ENCODE assay signal across 24 mouse cellular contexts in genomic region chr1:171240911-171241310, GRCm38 (mm10). TPM values are rescaled to one million over a fixed set of nuclear protein-coding genes. Genes with fewer than 3 reads are reported as not detected.
A peak's percentile ranks its signal among the peaks of the same experiment; 100 is the strongest.
DNase-seq lines count a peak whose midpoint lies in the region; ATAC-seq and TF ChIP-seq lines count a peak whose summit lies in the region.
"Had no signal": no experiment of that assay in that cellular context is flagged by ENCODE, and none has a peak within 500 bp of the region (broad histone marks: within the 10 kb centered on the region; RNA-seq: fewer than 3 reads in every experiment).

No protein-coding gene starts in this region.

- no peaks in the 10 kb centered on the region for H3K9me3 ChIP-seq in intestine, postnatal 0 days (ENCODE audit: control insufficient read depth)
- no peaks in the 10 kb centered on the region for H3K9me3 ChIP-seq in intestine, embryonic 15.5 days
- H3K9me3 ChIP-seq in liver, postnatal 0 days (ENCODE audit: low read length), result no peaks in the 10 kb centered on the region
- no peaks in the 10 kb centered on the region for H3K9me3 ChIP-seq in stomach, postnatal 0 days (ENCODE audit: control insufficient read depth, low read length)
- H3K9me3 ChIP-seq: forebrain, embryonic 15.5 days; heart, embryonic 10.5 days; hindbrain, embryonic 12.5 days had no signal

- 88% methylated on average over 10 of the region's 10 CpGs for WGBS in intestine, postnatal 0 days
- WGBS in intestine, embryonic 15.5 days, result 90% methylated on average over 10 of the region's 10 CpGs
- WGBS in liver, postnatal 0 days (ENCODE audit: insufficient replicate concordance), result 85% methylated on average over 10 of the region's 10 CpGs
- WGBS in stomach, postnatal 0 days, result 88% methylated on average over 10 of the region's 10 CpGs

- H3K4me1 ChIP-seq in intestine, postnatal 0 days (replicated peaks; ENCODE audit: control insufficient read depth, insufficient read depth, low read length), result 0 out of 2 replicates have a peak, but pooled peaks cover 5% of the 10 kb centered on the region
- H3K4me1 ChIP-seq in intestine, embryonic 15.5 days (replicated peaks), result peaks cover 3% of the 10 kb centered on the region
- H3K4me1 ChIP-seq in liver, postnatal 0 days (ENCODE audit: insufficient read depth), result peaks cover 6% of the 10 kb centered on the region
- no peaks in the 10 kb centered on the region for H3K4me1 ChIP-seq in stomach, postnatal 0 days (replicated peaks; ENCODE audit: control insufficient read depth, insufficient read depth)

- DNase-seq in adrenal gland, postnatal 36 days, result peak; percentile 46 to 64
- no peak for DNase-seq in adrenal gland, adult 18-20 months (ENCODE audit: low spot score in 2 of 2)
- no peak for DNase-seq in liver, postnatal 0 days
- no peak for DNase-seq in liver
- no peak for DNase-seq in stomach, postnatal 0 days (ENCODE audit: low spot score)
- DNase-seq: cerebellum, adult 8-10 months; cerebellum, postnatal 25 days; heart, postnatal 36 days; kidney, postnatal 10 days; layer of hippocampus, adult 9-11 months; lung, adult 18-20 months; lung, postnatal 14 days; midbrain, embryonic 14.5 days; thymus, adult 18-20 months; thymus, postnatal 25 days had no signal

- no peak for ATAC-seq in intestine, postnatal 0 days
- no peak for ATAC-seq in intestine, embryonic 15.5 days
- ATAC-seq in liver, postnatal 0 days, result no peak
- ATAC-seq in stomach, postnatal 0 days (ENCODE audit: low FRiP score, low TSS enrichment), result no peak
- ATAC-seq: CD4-positive, CD25-positive, alpha-beta regulatory T cell, adult 4 months; forebrain, embryonic 15.5 days; hindbrain, postnatal 0 days; intestine, embryonic 16.5 days had no signal

- no peak for TF ChIP-seq CTCF in intestine, postnatal 0 days (IDR thresholded peaks at IDR 0.05; ENCODE audit: low read depth)
- TF ChIP-seq CTCF in liver, postnatal 0 days (IDR thresholded peaks at IDR 0.05; ENCODE audit: low read depth), result no peak
- no peak for TF ChIP-seq CTCF in stomach, postnatal 0 days (IDR thresholded peaks at IDR 0.05; ENCODE audit: low read depth)

- no peak overlapping the region for H3K4me3 ChIP-seq in intestine, postnatal 0 days (ENCODE audit: low read depth, low read length)
- no peak overlapping the region for H3K4me3 ChIP-seq in intestine, embryonic 15.5 days (replicated peaks)
- H3K4me3 ChIP-seq in liver, postnatal 0 days (ENCODE audit: low read depth, low read length), result no peak overlapping the region
- H3K4me3 ChIP-seq in stomach, postnatal 0 days (ENCODE audit: low read depth, low read length), result no peak overlapping the region
- H3K4me3 ChIP-seq: forebrain, embryonic 15.5 days; heart, embryonic 10.5 days; hindbrain, embryonic 12.5 days had no signal

- H3K36me3 ChIP-seq in intestine, postnatal 0 days (ENCODE audit: control insufficient read depth, insufficient read depth), result peaks cover 72% of the 10 kb centered on the region
- H3K36me3 ChIP-seq in intestine, embryonic 15.5 days, result peaks cover 47% of the 10 kb centered on the region
- peaks cover 64% of the 10 kb centered on the region for H3K36me3 ChIP-seq in liver, postnatal 0 days (replicated peaks; ENCODE audit: insufficient read depth, low read length)
- H3K36me3 ChIP-seq in stomach, postnatal 0 days (ENCODE audit: control insufficient read depth, insufficient read depth, low read length), result peaks cover 20% of the 10 kb centered on the region

- no peak overlapping the region for H3K9ac ChIP-seq in intestine, postnatal 0 days (ENCODE audit: low read depth, low read length)
- H3K9ac ChIP-seq in intestine, embryonic 15.5 days, result no peak overlapping the region
- no peak overlapping the region for H3K9ac ChIP-seq in liver, postnatal 0 days (replicated peaks)
- H3K9ac ChIP-seq in stomach, postnatal 0 days (ENCODE audit: low read length), result no peak overlapping the region
- H3K9ac ChIP-seq: forebrain, embryonic 15.5 days; hindbrain, embryonic 12.5 days had no signal

- no peak for TF ChIP-seq EP300 in liver, postnatal 0 days (IDR thresholded peaks at IDR 0.05; ENCODE audit: low read depth)
- TF ChIP-seq EP300 in stomach, postnatal 0 days (optimal IDR thresholded peaks at IDR 0.05), result no peak

- no peaks in the 10 kb centered on the region for H3K27me3 ChIP-seq in intestine, postnatal 0 days (replicated peaks; ENCODE audit: control insufficient read depth, insufficient read depth, low read length)
- H3K27me3 ChIP-seq in intestine, embryonic 15.5 days (replicated peaks), result no peaks in the 10 kb centered on the region
- no peaks in the 10 kb centered on the region for H3K27me3 ChIP-seq in liver, postnatal 0 days (ENCODE audit: insufficient read depth, low read length)
- H3K27me3 ChIP-seq in stomach, postnatal 0 days (ENCODE audit: control insufficient read depth, insufficient read depth, low read length), result no peaks in the 10 kb centered on the region
- H3K27me3 ChIP-seq: forebrain, embryonic 15.5 days; hindbrain, embryonic 12.5 days had no signal

- H3K4me2 ChIP-seq in intestine, postnatal 0 days (replicated peaks; ENCODE audit: low read depth), result no peak overlapping the region
- no peak overlapping the region for H3K4me2 ChIP-seq in intestine, embryonic 15.5 days (replicated peaks)
- H3K4me2 ChIP-seq in liver, postnatal 0 days (ENCODE audit: low read depth, low read length), result no peak overlapping the region
- no peak overlapping the region for H3K4me2 ChIP-seq in stomach, postnatal 0 days (replicated peaks; ENCODE audit: low read depth)
- H3K4me2 ChIP-seq: forebrain, embryonic 15.5 days; hindbrain, embryonic 12.5 days had no signal

- H3K27ac ChIP-seq in intestine, postnatal 0 days (ENCODE audit: low read depth, low read length), result peak overlapping the region; percentile 41; the same call in 1 of the 2 replicates
- H3K27ac ChIP-seq in intestine, embryonic 15.5 days, result no peak overlapping the region
- 0 out of 2 replicates have a peak overlapping the region, but pooled peaks have one; percentile 35 for H3K27ac ChIP-seq in liver, postnatal 0 days (ENCODE audit: low read depth)
- H3K27ac ChIP-seq in stomach, postnatal 0 days (replicated peaks), result peak overlapping the region; percentile 75
- H3K27ac ChIP-seq: forebrain, embryonic 15.5 days; heart, embryonic 10.5 days; hindbrain, embryonic 12.5 days; hindbrain, postnatal 0 days had no signal

RNA-seq across cellular contexts. Expression of gene Fcer1g, which starts 6.7 kb away (rescaled TPM):
- total RNA-seq in adrenal gland, postnatal 36 days (2021), result 10 to 100 TPM; 15.2 to 20.4 TPM
- total RNA-seq in adrenal gland, adult 18-20 months (2021), result 10 to 100 TPM; 23.2 to 46.7 TPM
- polyA plus RNA-seq in intestine, postnatal 0 days (2015; fragmentation: Nextera tagmentation; extraction: Ambion mirVana), result 47.7 and 54.0 TPM in 2 replicates
- 51.5 and 54.5 TPM in 2 replicates for polyA plus RNA-seq in intestine, embryonic 15.5 days (2015; fragmentation: Nextera tagmentation; extraction: Ambion mirVana)
- 171 and 176 TPM in 2 replicates for polyA plus RNA-seq in liver, postnatal 0 days (2015; fragmentation: Nextera tagmentation; extraction: Ambion mirVana)
- polyA plus RNA-seq in stomach, postnatal 0 days (2015; fragmentation: Nextera tagmentation; extraction: Ambion mirVana), result 51.3 and 59.4 TPM in 2 replicates

RNA-seq across cellular contexts. Expression of gene Adamts4, which starts 9.3 kb away (rescaled TPM):
- 1 to 10 TPM in 1 of 2 experiments, under 1 TPM in 1; 0.79 to 4.2 TPM for total RNA-seq in adrenal gland, postnatal 36 days (2021)
- total RNA-seq in adrenal gland, adult 18-20 months (2021), result 1 to 10 TPM; 1.5 to 3.8 TPM
- 2.0 and 2.8 TPM in 2 replicates for polyA plus RNA-seq in intestine, postnatal 0 days (2015; fragmentation: Nextera tagmentation; extraction: Ambion mirVana)
- 6.3 and 6.8 TPM in 2 replicates for polyA plus RNA-seq in intestine, embryonic 15.5 days (2015; fragmentation: Nextera tagmentation; extraction: Ambion mirVana)
- polyA plus RNA-seq in liver, postnatal 0 days (2015; fragmentation: Nextera tagmentation; extraction: Ambion mirVana), result 0.41 and 0.51 TPM in 2 replicates
- polyA plus RNA-seq in stomach, postnatal 0 days (2015; fragmentation: Nextera tagmentation; extraction: Ambion mirVana), result 3.5 and 3.9 TPM in 2 replicates
- total RNA-seq: monocyte, adult 5-6 weeks had no signal

RNA-seq across cellular contexts. Expression of gene Ndufs2, which starts 10.3 kb away (rescaled TPM):
- 100 to 1,000 TPM; 657 to 866 TPM for total RNA-seq in adrenal gland, postnatal 36 days (2021)
- total RNA-seq in adrenal gland, adult 18-20 months (2021), result 1,000 to 10,000 TPM in 1 of 2 experiments, 100 to 1,000 TPM in 1; 683 to 1,034 TPM
- polyA plus RNA-seq in intestine, postnatal 0 days (2015; fragmentation: Nextera tagmentation; extraction: Ambion mirVana), result 249 and 255 TPM in 2 replicates
- polyA plus RNA-seq in intestine, embryonic 15.5 days (2015; fragmentation: Nextera tagmentation; extraction: Ambion mirVana), result 304 and 326 TPM in 2 replicates
- polyA plus RNA-seq in liver, postnatal 0 days (2015; fragmentation: Nextera tagmentation; extraction: Ambion mirVana), result 158 and 170 TPM in 2 replicates
- polyA plus RNA-seq in stomach, postnatal 0 days (2015; fragmentation: Nextera tagmentation; extraction: Ambion mirVana), result 210 and 218 TPM in 2 replicates

RNA-seq across cellular contexts. Expression of gene Apoa2, which starts 16.1 kb away (rescaled TPM):
- total RNA-seq in adrenal gland, postnatal 36 days (2021), result 1 to 10 TPM; 2.2 to 6.4 TPM
- total RNA-seq in adrenal gland, adult 18-20 months (2021), result 1 to 10 TPM; 4.2 to 4.6 TPM
- polyA plus RNA-seq in intestine, postnatal 0 days (2015; fragmentation: Nextera tagmentation; extraction: Ambion mirVana), result 9.2 and 14.1 TPM in 2 replicates
- 84.7 and 123 TPM in 2 replicates for polyA plus RNA-seq in intestine, embryonic 15.5 days (2015; fragmentation: Nextera tagmentation; extraction: Ambion mirVana)
- polyA plus RNA-seq in liver, postnatal 0 days (2015; fragmentation: Nextera tagmentation; extraction: Ambion mirVana), result 20,306 and 20,852 TPM in 2 replicates
- 26.3 and 49.4 TPM in 2 replicates for polyA plus RNA-seq in stomach, postnatal 0 days (2015; fragmentation: Nextera tagmentation; extraction: Ambion mirVana)
- total RNA-seq: hindbrain, postnatal 0 days; monocyte, adult 5-6 weeks had no signal

RNA-seq across cellular contexts. Expression of gene Tomm40l, which starts 18.6 kb away (rescaled TPM):
- total RNA-seq in adrenal gland, postnatal 36 days (2021), result 10 to 100 TPM; 51.4 to 65.3 TPM
- total RNA-seq in adrenal gland, adult 18-20 months (2021), result 10 to 100 TPM; 47.7 to 67.0 TPM
- polyA plus RNA-seq in intestine, postnatal 0 days (2015; fragmentation: Nextera tagmentation; extraction: Ambion mirVana), result 14.7 and 16.5 TPM in 2 replicates
- 31.4 and 32.0 TPM in 2 replicates for polyA plus RNA-seq in intestine, embryonic 15.5 days (2015; fragmentation: Nextera tagmentation; extraction: Ambion mirVana)
- 5.7 and 6.6 TPM in 2 replicates for polyA plus RNA-seq in liver, postnatal 0 days (2015; fragmentation: Nextera tagmentation; extraction: Ambion mirVana)
- polyA plus RNA-seq in stomach, postnatal 0 days (2015; fragmentation: Nextera tagmentation; extraction: Ambion mirVana), result 19.6 and 20.5 TPM in 2 replicates

Comparison
In these comparisons a context has a peak if more than half of its experiments do, and no peak if none do; other contexts are left out.
1. DNase-seq: peak in adrenal gland, postnatal 36 days (2 of 2); none in adrenal gland, adult 18-20 months (0 of 2), liver, postnatal 0 days (single experiment), liver (single experiment) and stomach, postnatal 0 days (single experiment).